Mouse (Mus musculus): ENCODE measurements at regions not wholly inside any gene's neighbourhood (a gene's known extent, or its start where the extent isn't known, plus 50 kb on each side); places are given as distances from the start of the nearest gene placed in this dataset.

- TF ChIP-seq POLR2A (IDR thresholded peaks at IDR 0.05; ENCODE audit: borderline replicate concordance, low read depth, low read length) = no peak
- no peak for TF ChIP-seq CTCF (IDR thresholded peaks at IDR 0.05; ENCODE audit: low read depth, low read length)
Measured at GRCm38 (mm10) chr1:126922231-126922630, 91.6 kb upstream of the Nckap5 start.
